Mouse (Mus musculus) limb, embryonic 10.5 days (tissue): Measurements from ENCODE around the gene Tmem255a. TPM values are rescaled to one million over a fixed set of nuclear protein-coding genes. Genes with fewer than 3 reads are reported as not detected.

Source experiments
- microRNA-seq: library from miRNA; unstranded; fragments of <30 nt; microRNA quantifications from one replicate; pipeline ENCODE4, GENCODE M21; 2017
- polyA plus RNA-seq: library from polyadenylated mRNA; unstranded; fragments of >200 nt; fragmentation: Nextera tagmentation; extraction: Ambion mirVana; gene quantifications from 2 replicates; pipeline ENCODE4 v1.2.1, GENCODE M21; 2016

Gene Tmem255a
- polyA plus RNA-seq, 1 experiment from 2014 or later = 28.0 TPM

Small RNAs within 50 kb of the gene (microRNA-seq; reads per million reads assigned to microRNA genes)
- 2.1 reads per million for gene Mir3110

Other genes starting within 250 kb of the Tmem255a start
- not detected in 2 replicates for gene Btg1-ps1, start 233.6 kb downstream of the Tmem255a start, polyA plus RNA-seq
- gene Btg1-ps2, start 209.3 kb downstream of the Tmem255a start, polyA plus RNA-seq = not detected in 2 replicates
- gene Rhox10, start 186.0 kb downstream of the Tmem255a start, polyA plus RNA-seq = not detected in 2 replicates
- gene Rhox11, start 167.3 kb downstream of the Tmem255a start, polyA plus RNA-seq = not detected in 2 replicates
- gene Rhox12, start 141.5 kb downstream of the Tmem255a start, polyA plus RNA-seq = not detected in 2 replicates
- not detected in 2 replicates for gene Rhox13, start 131.2 kb downstream of the Tmem255a start, polyA plus RNA-seq
- gene Zbtb33, start 62.6 kb downstream of the Tmem255a start, polyA plus RNA-seq = 3.3 and 3.4 TPM in 2 replicates
- not detected in 2 replicates for gene Atp1b4, start 63.7 kb upstream of the Tmem255a start, polyA plus RNA-seq
- gene Lamp2, start 204.0 kb upstream of the Tmem255a start, polyA plus RNA-seq = 54.3 and 61.1 TPM in 2 replicates